Mouse (Mus musculus) urinary bladder, postnatal 10 days (tissue): Measurements from ENCODE around the gene Eml6.
"Not testable (repeated sequence)": the region's sequence is repeated elsewhere in the genome, so short reads cannot be mapped to it uniquely, and the experiment has no call there.

Experiments
- DNase-seq: peaks from one replicate; pipeline ENCODE4 v3.0.0; 2022; ENCODE audit warnings: low spot score

The Eml6 gene

GRCm38 (mm10) chr11:29840606-29841227 lies 185.1 kb downstream of the Eml6 start:
- DNase-seq, result no peak

- DNase-seq, result no peak
Observed at GRCm38 (mm10) chr11:29839781-29840180, 186.1 kb downstream of the Eml6 start.

- no peak for DNase-seq
Observed at GRCm38 (mm10) chr11:29837066-29837465, 188.8 kb downstream of the Eml6 start.

DNA sequence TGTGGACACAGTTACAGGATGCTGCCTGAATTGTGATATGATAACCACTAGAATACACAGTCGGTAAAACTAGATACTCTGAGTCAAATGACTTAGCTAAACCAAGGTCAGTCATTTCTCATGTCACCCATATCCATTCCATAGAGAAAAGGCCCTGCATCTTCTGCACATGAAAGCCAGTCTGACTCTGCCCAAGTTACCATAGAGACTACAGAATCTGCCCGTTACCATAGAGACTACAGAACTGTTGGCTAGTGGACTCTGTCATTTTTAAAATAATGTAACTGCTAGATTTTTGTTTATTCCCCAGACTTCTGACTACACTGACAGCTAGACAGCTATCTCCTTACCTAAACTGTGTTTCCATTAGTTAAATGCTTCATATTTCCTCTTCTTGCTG lies 198.1 kb downstream of the Eml6 start:
- no peak for DNase-seq

- DNase-seq, result no peak
Observed at GRCm38 (mm10) chr11:29826001-29826400, 199.8 kb downstream of the Eml6 start.

- DNase-seq, result not testable (repeated sequence)
Observed at GRCm38 (mm10) chr11:29825271-29825718, 200.5 kb downstream of the Eml6 start, which contains the start of gene 4931440F15Rik. Gene 4931440F15Rik, minus strand, starts transcription at chr11:29825668.

DNA sequence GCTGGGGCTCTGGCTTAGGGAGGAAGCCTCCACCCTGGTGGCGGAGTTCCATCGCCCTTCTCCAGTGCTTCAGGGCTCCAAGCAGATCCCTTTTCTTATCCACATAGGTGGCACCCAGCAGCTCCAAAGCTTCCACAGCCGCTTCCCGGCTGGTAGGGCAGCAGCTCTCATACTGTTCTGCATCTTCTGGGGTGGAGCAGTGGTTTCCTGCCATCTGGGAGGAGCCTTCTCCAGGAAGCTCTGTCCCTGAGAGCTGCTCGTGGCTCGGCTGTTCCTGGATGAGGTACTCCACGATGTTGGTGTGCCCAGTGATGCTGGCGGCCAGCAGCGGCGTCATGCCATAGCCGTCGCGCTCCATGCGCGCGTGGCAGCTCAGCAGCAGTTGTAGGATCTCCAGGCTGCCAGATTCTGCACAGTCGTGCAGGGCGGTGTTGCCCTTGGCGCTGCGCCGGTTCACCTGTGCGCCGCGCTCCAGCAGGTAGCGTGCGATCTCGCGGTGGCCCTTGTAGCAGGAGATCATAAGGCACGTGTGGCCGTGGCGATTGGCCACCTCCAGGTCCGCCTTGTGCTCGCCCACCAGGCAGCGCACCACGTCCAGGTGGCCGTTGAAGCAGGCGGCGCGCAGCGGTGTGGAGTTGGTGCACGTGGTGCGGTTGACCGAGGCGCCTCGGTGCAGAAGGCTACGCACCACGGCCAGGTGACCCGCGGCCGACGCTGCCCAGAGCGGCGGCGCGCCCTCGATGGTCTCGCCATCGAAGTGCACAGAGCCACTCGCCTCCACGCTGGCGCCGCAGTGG lies 201.2 kb downstream of the Eml6 start:
- not testable (repeated sequence) for DNase-seq

- DNase-seq, result no peak
Observed at GRCm38 (mm10) chr11:29823141-29823540, 202.7 kb downstream of the Eml6 start.

- no peak for DNase-seq
Observed at GRCm38 (mm10) chr11:29815670-29816069, 210.2 kb downstream of the Eml6 start.

DNA sequence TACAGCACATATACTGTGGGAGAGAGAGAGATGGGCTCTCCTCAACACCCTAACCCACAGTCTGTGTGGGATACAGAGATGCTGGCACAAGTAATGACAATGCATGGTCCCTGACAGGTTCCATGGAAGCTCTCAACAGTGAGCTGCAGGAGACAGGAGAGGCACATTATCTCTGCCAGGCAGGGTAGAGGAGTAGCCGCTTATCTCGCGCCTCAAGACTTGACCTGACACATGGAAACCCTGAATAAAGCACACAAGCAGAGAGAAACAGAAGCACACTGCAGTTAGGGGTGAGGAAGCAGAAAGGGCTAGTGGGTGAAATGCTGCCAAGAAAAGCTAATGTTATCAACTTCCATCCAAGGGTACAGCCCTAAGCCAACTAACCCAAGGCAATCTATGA lies 210.6 kb downstream of the Eml6 start:
- no peak for DNase-seq

- DNase-seq, result no peak
Observed at GRCm38 (mm10) chr11:29813267-29813666, 212.6 kb downstream of the Eml6 start.

DNA sequence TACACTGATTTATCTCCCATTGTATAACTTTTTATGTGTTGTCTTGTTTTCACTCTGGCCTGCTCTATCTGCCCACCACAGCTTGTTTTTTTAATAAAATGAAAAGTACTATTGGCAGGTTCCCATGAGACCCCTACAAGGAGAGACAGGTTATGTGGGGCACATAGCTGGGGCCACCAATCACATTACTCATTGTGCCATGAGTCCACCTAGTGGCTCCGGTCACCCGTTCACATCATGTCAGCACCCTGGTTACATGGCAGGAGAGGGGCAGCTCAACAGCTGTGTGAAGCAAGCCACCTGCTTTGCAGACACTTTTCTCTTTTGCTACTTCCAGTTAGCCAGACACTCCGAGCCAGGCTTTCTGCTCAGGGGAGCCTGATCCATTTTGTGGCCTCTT lies 213.4 kb downstream of the Eml6 start:
- no peak for DNase-seq

DNA sequence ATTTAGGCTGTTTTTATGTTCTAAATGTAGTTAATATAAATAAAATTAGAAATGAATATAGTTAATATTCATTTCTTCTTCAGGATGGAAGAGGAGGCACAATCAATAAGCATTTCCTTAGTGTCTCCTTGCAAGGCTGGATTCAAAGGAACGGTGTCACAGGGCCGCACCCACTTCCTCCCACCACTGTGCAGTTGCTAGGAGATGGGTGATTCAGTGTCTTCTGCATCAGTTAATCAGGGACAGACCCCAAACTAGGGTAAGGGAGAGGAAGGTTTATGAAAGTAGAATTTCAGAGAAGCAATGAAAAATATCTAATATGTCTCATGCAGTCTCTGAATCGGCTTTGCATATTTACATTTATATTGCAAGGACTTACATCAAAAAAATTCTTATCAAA lies 215.5 kb downstream of the Eml6 start:
- no peak for DNase-seq

- no peak for DNase-seq
Observed at GRCm38 (mm10) chr11:29808981-29809589, 216.7 kb downstream of the Eml6 start.

DNA sequence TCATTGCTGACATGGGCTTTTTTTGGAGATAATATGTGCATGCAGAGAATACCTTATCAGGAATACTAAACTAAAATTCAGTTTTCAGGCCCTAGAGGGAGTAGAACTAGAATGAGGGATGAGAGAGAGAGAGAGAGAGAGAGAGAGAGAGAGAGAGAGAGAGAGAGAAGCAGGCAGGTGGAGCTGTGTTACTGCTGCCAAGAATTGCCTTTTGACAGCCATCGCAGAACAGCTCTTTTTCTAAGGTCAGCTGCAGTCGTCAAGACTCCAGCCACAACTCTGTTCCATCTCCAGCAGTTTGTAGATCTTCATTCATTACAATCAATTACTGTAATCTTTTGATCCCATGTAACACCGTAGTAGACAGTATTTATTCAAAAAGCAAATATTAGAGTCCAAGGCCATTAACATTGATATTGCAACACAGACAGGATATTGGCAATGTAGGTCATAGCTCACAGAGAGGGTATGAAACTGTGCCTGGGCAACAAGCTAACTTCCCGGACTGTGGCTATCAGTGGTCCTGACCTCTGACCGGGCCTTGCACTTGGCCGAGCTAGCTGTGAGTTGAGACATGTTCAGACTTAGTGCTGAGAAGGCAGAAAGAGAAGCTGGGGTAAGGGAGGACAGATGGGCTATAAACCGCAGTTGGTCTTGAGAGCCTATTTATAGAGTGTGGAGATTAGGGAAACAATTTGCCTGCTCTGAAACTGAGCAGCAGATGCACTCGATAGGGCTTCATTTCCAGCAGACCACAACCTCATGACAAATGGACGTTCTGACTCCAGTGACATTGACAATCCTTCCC lies 217.5 kb downstream of the Eml6 start:
- no peak for DNase-seq

GRCm38 (mm10) chr11:29807325-29807724 lies 218.5 kb downstream of the Eml6 start:
- no peak for DNase-seq

- no peak for DNase-seq
Observed at GRCm38 (mm10) chr11:29801432-29802427, 224.1 kb downstream of the Eml6 start.

DNA sequence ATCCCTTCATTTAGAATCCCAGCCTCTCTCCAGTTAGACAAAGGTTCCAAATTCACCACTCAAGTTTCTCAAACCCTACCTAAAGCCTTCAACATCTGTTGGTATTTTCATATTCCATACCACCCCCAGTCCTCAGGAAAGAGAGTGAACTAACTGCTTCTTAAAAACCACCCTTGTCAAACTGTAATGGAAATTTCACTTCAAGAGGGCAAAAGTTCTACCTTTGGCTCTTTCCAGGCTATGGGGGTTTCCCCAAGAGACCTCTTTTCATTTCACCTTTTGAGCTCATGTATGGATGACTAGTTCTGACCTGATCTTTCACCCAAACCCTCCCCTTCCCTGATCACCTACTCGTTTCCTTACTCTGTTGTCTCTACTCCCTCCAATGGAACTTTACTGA lies 226.0 kb downstream of the Eml6 start:
- DNase-seq, result no peak

- no peak for DNase-seq
Observed at GRCm38 (mm10) chr11:29795106-29795505, 230.7 kb downstream of the Eml6 start.

GRCm38 (mm10) chr11:29794475-29794874 lies 231.4 kb downstream of the Eml6 start:
- no peak for DNase-seq

DNA sequence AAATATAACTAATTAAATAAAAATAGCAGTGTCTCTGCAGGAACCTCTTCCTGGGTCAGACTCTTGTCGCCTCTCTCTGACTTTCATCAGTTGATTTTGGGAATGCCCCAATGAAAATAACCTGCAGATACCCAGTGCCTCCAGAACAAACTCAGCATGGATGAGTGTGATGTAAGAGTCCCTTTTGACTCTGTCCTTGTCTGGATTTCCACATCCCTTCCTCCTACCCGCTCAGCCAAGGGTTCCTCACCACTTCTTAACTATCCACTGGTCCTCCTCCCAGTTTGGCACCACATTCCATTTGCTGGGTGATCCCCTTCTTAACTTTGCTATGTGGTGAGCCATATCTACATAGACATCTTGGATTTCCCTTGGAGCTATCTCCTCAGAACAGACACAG lies 235.0 kb downstream of the Eml6 start:
- DNase-seq, result no peak
